Mouse (Mus musculus) heart, postnatal 36 days (tissue): Measurements from ENCODE around the gene Galns. TPM values are rescaled to one million over a fixed set of nuclear protein-coding genes. Genes with fewer than 3 reads are reported as not detected.
"Not testable (repeated sequence)": the region's sequence is repeated elsewhere in the genome, so short reads cannot be mapped to it uniquely, and the experiment has no call there.

Source experiments
- DNase-seq, 2 experiments: peaks; one replicate each; pipeline ENCODE4 v3.0.0; 2021 to 2022
- intact Hi-C: fragments of 180-260 bp; cut with DNase I; formaldehyde crosslinking; loops from one replicate; pipeline ENCODE4 v1.15.1; 2025
- total RNA-seq, 2 experiments: library from RNA; stranded (reverse); gene quantifications; 2 replicates each; pipeline ENCODE4 v1.2.3; 2021

Galns gene
- total RNA-seq, 2 experiments from 2014 or later: 3.1 to 3.5 TPM

GRCm38 (mm10) chr8:122600666-122601065 lies 10.6 kb downstream of the Galns start:
- intact Hi-C loops: no loop called here
- no peak for DNase-seq

- DNase-seq: no peak
- intact Hi-C loops: no loop called here
These were observed 15.2 kb downstream of the Galns start for GRCm38 (mm10) chr8:122596031-122596430.

- intact Hi-C loops: no loop called here
- no peak for DNase-seq
These were observed 17.3 kb downstream of the Galns start for GRCm38 (mm10) chr8:122593783-122594507.

GRCm38 (mm10) chr8:122593240-122593639 lies 18.0 kb downstream of the Galns start:
- DNase-seq: no peak
- intact Hi-C loops: no loop called here

GRCm38 (mm10) chr8:122586749-122587148 lies 24.5 kb downstream of the Galns start:
- no peak for DNase-seq
- intact Hi-C loops: no loop called here

- DNase-seq: no peak
- intact Hi-C loops: no loop called here
These were observed 25.1 kb downstream of the Galns start for GRCm38 (mm10) chr8:122586171-122586570.

GRCm38 (mm10) chr8:122585411-122585891 lies 25.8 kb downstream of the Galns start:
- no peak for DNase-seq
- intact Hi-C loops: no loop called here

- intact Hi-C loops: no loop called here
These were observed 26.3 kb downstream of the Galns start for GRCm38 (mm10) chr8:122584981-122585380.

GRCm38 (mm10) chr8:122580926-122581325 lies 30.3 kb downstream of the Galns start:
- intact Hi-C loops: no loop called here

More at GRCm38 (mm10) chr8:122584981-122585380, 26.3 kb downstream of the Galns start:
- no peak for DNase-seq

GRCm38 (mm10) chr8:122579196-122579595 lies 32.1 kb downstream of the Galns start:
- DNase-seq: no peak
- intact Hi-C loops: no loop called here

More at GRCm38 (mm10) chr8:122580926-122581325, 30.3 kb downstream of the Galns start:
- no peak for DNase-seq

GRCm38 (mm10) chr8:122577116-122577515 lies 34.1 kb downstream of the Galns start:
- intact Hi-C loops: no loop called here

GRCm38 (mm10) chr8:122576648-122577022 lies 34.6 kb downstream of the Galns start, which contains the start of gene Aprt:
Aprt (minus strand) TSS chr8:122576909.
- peak; percentile 90 to 92 for DNase-seq
- intact Hi-C loops: no loop called here

More at GRCm38 (mm10) chr8:122577116-122577515, 34.1 kb downstream of the Galns start:
- DNase-seq: no peak

GRCm38 (mm10) chr8:122575735-122576647 lies 35.3 kb downstream of the Galns start:
- DNase-seq: no peak

GRCm38 (mm10) chr8:122575286-122575685 lies 36.0 kb downstream of the Galns start:
- intact Hi-C loops: loop anchor here (2.0 kb wide), 1 partner anchor 36 kb away; the partner anchor contains the start of genes Galns and Trappc2l
- no peak for DNase-seq

More at GRCm38 (mm10) chr8:122575735-122576647, 35.3 kb downstream of the Galns start:
- intact Hi-C loops: loop anchor here (2.0 kb wide), 1 partner anchor 35 kb away; the partner anchor contains the start of genes Galns and Trappc2l

- no peak for DNase-seq
- intact Hi-C loops: loop anchor here (2.0 kb wide), 1 partner anchor 36 kb away; the partner anchor contains the start of genes Galns and Trappc2l
These were observed 36.5 kb downstream of the Galns start for GRCm38 (mm10) chr8:122574667-122575251.

- intact Hi-C loops: loop anchor here (2.0 kb wide), 1 partner anchor 37 kb away; the partner anchor contains the start of genes Galns and Trappc2l
These were observed 37.0 kb downstream of the Galns start for GRCm38 (mm10) chr8:122574264-122574663.

GRCm38 (mm10) chr8:122573577-122573976 lies 37.7 kb downstream of the Galns start:
- no peak for DNase-seq
- intact Hi-C loops: no loop called here

More at GRCm38 (mm10) chr8:122574264-122574663, 37.0 kb downstream of the Galns start:
- no peak for DNase-seq

GRCm38 (mm10) chr8:122573176-122573575 lies 38.1 kb downstream of the Galns start:
- intact Hi-C loops, DNase-seq: not testable (repeated sequence)

- DNase-seq: no peak
- intact Hi-C loops: no loop called here
These were observed 38.5 kb downstream of the Galns start for GRCm38 (mm10) chr8:122572751-122573150.

- intact Hi-C loops: no loop called here
- no peak for DNase-seq
These were observed 39.5 kb downstream of the Galns start for GRCm38 (mm10) chr8:122571750-122572267.
